Mouse (Mus musculus) monocyte, adult 2 months (primary cell): ENCODE results near the gene 1810013L24Rik.
"Not testable (repeated sequence)": the region's sequence is repeated elsewhere in the genome, so short reads cannot be mapped to it uniquely, and the experiment has no call there.

Experiments used
- DNase-seq, 2 experiments: peaks; one replicate each; pipeline ENCODE4 v3.0.0; 2022; ENCODE audit warnings: low spot score in 2 of 2, low read depth in 1 of 2

Gene 1810013L24Rik

DNA sequence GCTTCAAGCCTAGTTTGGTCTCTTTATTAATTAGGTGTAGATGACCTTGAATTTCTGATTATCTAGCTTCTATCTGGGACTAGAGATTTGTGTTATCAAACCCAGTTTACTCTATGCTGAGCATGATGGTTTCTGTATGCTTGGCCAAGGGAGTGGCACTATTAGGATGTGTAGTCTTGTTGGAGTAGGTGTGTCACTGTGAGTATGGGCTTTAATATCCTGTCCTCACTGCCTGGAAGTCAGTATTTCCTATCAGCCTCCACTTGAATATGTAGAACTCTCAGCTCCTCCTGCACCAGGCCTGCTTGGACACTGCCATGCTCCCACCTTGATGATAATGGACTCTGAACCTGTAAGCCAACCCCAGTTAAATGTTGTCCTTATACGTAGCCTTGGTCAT, 7.0 kb downstream of the 1810013L24Rik start:
- DNase-seq, result no peak

DNA sequence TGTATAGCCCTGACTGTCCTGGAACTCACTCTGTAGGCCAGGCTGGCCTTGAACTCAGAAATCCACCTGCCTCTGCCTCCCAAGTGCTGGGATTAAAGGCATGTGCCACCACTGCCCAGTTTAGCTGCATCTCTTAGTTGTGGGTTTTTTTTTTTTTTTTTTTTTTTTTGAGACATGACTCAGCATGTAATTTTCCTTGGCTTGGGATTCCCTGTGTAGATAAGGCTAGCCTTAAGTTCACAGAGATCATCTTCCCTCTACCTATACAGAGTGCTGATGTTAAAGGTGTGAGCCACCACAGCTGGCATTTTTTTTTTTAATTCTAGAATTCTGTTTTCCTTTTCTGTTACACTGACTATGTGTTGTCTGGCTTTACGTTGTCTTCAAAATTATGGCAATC, 7.7 kb downstream of the 1810013L24Rik start:
- DNase-seq, result no peak

- DNase-seq, result no peak
Measured at GRCm38 (mm10) chr16:8838921-8839320, 9.0 kb downstream of the 1810013L24Rik start.

- no peak for DNase-seq
Measured at GRCm38 (mm10) chr16:8840557-8840956, 10.7 kb downstream of the 1810013L24Rik start.

GRCm38 (mm10) chr16:8842962-8843361, 13.1 kb downstream of the 1810013L24Rik start:
- no peak for DNase-seq

- DNase-seq, result no peak
Measured at GRCm38 (mm10) chr16:8843580-8844175, 13.8 kb downstream of the 1810013L24Rik start.

DNA sequence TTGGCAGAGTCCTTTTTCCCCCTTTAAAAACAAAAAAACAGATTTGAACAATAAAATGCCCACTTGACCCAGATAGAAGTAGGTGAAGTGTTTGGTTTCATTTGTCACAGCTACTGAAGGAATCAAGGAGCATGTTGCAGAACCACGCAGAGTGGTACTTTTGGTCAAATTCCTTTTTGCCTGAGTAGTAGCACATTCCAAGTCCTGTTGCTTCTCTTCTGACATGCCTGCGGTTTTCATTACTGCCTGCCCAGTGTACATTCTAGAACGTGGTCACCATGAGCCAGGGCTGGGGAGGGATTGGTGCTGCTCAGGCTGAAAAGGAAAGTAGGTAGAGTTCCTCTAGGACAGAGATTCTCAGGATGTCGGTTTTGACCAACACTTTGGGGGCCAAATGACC, 16.1 kb downstream of the 1810013L24Rik start:
- DNase-seq, result no peak

GRCm38 (mm10) chr16:8848309-8849068, 18.6 kb downstream of the 1810013L24Rik start:
- no peak for DNase-seq

DNA sequence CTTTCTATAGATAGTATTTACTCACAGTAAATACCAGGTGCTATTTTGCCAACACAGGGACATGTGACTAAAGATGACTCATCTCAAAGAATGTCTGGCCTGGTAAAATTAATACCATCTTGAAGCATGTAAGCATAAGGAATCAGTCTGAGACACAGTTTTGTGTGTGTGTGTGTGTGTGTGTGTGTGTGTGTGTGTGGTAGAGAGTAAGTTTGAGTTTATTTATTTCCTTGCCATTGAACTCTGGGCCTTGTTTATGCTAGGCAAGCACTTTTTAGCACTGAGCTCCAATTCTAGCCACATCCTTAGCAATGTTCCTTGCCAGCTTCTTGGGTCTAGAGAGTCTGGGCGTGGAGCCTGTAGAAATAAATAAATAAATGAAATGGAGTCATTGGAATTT, 20.0 kb downstream of the 1810013L24Rik start:
- no peak for DNase-seq

GRCm38 (mm10) chr16:8855143-8855542, 25.2 kb downstream of the 1810013L24Rik start:
- DNase-seq, result no peak

GRCm38 (mm10) chr16:8856820-8857219, 26.9 kb downstream of the 1810013L24Rik start:
- DNase-seq, result no peak

- peak; percentile 22 to 43 for DNase-seq
Measured at GRCm38 (mm10) chr16:8862336-8862987, 32.6 kb downstream of the 1810013L24Rik start.

DNA sequence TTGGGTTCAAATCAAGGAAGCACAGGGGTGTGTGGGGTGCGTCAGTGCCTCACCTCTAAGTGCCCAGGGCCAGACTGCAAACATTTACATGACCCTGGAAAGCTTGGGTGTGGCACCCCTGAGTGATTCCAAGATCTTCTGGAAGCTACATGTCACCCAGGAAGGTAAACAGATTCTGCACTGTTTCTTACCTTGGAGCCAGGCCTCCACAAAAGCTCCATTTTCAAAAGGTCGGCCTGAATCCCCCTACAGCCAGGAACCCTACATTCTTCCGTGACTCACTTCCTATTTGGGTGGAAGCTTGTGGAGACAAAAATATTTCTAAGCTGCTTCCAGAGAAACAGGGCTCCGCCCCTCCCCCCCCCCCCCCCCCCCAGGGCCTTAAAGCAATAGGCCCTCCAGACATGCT, 34.3 kb downstream of the 1810013L24Rik start:
- DNase-seq, result no peak

GRCm38 (mm10) chr16:8867406-8867955, 37.6 kb downstream of the 1810013L24Rik start:
- DNase-seq, result no peak

GRCm38 (mm10) chr16:8868506-8868905, 38.6 kb downstream of the 1810013L24Rik start:
- DNase-seq, result no peak

DNA sequence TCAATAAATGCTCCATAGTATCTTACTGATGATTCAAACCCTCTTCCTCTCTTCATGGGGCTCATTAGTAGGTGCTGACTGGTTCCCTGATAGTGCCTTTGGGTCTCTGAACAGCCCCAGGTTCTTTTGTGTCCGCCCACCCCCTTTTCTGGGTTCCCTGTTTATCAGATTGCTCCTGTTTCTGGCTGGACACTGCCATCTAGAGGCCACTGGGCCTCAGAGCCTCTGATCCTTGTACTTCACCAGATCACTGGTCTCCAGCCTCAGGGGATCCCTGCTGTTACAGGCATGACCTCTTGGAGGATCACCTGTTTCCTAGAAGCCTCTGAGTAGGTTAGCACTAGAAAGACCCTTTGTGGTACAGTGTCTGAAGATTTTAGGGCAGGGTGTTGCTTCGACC, 39.8 kb downstream of the 1810013L24Rik start:
- peak in 1 of 2 experiments; percentile 28 for DNase-seq

GRCm38 (mm10) chr16:8871376-8871775, 41.5 kb downstream of the 1810013L24Rik start:
- no peak for DNase-seq

DNA sequence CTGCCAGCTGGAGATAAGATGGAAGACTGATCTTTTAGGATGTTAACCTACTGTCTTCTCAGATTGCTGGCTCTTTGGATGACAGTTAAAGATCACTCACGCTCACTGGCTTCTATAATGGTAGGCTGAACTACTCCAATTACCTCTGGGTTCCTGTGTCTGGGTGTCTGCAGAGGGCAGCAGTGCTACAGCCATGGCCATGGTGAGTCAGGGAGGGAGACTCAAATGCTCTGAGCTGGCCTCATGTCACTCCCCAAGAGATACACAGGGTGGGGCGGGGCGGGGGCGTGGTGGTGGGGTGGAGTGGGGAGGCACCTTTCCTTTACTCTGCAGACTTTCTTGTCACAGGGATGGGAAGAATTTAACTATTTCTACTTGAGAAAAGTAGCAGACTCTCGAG, 42.1 kb downstream of the 1810013L24Rik start:
- DNase-seq, result no peak

DNA sequence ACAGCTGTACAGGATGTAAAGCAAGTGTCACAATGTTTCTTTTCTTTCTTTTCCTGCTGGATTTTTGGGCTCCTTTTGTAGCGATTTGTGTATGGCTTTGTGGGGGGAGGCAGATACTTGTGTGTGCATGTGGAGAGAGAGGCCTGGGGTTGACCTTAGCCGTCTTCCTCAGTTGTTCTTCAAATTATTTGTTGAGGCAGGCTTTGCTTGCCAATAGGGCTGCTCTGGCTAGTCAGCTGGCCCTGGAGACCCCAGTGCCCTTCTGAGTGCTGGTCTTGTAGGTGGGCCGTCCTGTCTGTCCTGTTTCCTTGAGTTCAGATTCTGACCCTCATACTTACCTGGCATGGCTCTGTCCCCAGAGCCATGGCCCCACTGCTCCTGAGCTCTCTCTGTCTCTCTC, 42.6 kb downstream of the 1810013L24Rik start:
- no peak for DNase-seq

GRCm38 (mm10) chr16:8880076-8880475, 50.2 kb downstream of the 1810013L24Rik start:
- no peak for DNase-seq

- peak in 1 of 2 experiments; percentile 39 for DNase-seq
Measured at GRCm38 (mm10) chr16:8883674-8884241, 53.9 kb downstream of the 1810013L24Rik start.

- DNase-seq, result not testable (repeated sequence)
Measured at GRCm38 (mm10) chr16:8894214-8894613, 64.3 kb downstream of the 1810013L24Rik start.
